ENCODE assay signal across 33 mouse cellular contexts in the genomic region with DNA sequence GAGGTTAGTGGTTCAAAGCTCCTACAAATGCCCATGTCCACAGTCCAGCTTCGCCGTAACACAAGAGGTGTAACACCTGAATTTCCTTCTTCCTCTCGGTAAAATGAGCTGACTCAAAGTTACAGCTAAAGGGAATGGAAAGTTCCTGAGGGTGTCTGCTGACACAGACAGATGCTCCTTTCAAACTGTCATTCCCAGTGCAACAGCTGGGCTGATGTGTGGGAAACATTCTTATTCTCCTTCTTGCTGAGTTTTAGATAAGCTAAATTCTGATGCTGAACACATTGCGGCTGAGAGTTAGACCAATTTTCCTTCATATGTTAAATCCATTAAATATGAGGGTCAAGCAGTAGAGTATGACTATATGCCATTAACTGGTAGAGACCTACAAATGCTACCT. TPM values are rescaled to one million over a fixed set of nuclear protein-coding genes. Genes with fewer than 3 reads are reported as not detected.
"Had no signal": no experiment of that assay in that cellular context is flagged by ENCODE, and none has a peak within 500 bp of the region (broad histone marks: within the 10 kb centered on the region; RNA-seq: fewer than 3 reads in every experiment).

No protein-coding gene starts in this region.

- H3K9me3 ChIP-seq: embryonic facial prominence, embryonic 10.5 days; embryonic facial prominence, embryonic 12.5 days; embryonic facial prominence, embryonic 13.5 days; embryonic facial prominence, embryonic 15.5 days; forebrain, embryonic 10.5 days; forebrain, embryonic 12.5 days; forebrain, embryonic 13.5 days; forebrain, embryonic 15.5 days had no signal

- H3K4me2 ChIP-seq: embryonic facial prominence, embryonic 12.5 days; embryonic facial prominence, embryonic 13.5 days; embryonic facial prominence, embryonic 15.5 days; forebrain, embryonic 12.5 days; forebrain, embryonic 13.5 days; forebrain, embryonic 15.5 days had no signal

- ATAC-seq: forebrain, embryonic 13.5 days; forebrain, embryonic 14.5 days; forebrain, embryonic 15.5 days; forebrain, embryonic 16.5 days; forebrain, postnatal 0 days had no signal

- H3K4me1 ChIP-seq: forebrain, embryonic 12.5 days; forebrain, embryonic 13.5 days; forebrain, embryonic 15.5 days had no signal

- H3K27ac ChIP-seq: embryonic facial prominence, embryonic 10.5 days; embryonic facial prominence, embryonic 12.5 days; embryonic facial prominence, embryonic 13.5 days; embryonic facial prominence, embryonic 15.5 days; forebrain, embryonic 10.5 days; forebrain, embryonic 12.5 days; forebrain, embryonic 13.5 days; forebrain, embryonic 15.5 days; gastrocnemius, adult 2 months; heart, adult 2 months had no signal

- H3K4me3 ChIP-seq: embryonic facial prominence, embryonic 10.5 days; embryonic facial prominence, embryonic 12.5 days; embryonic facial prominence, embryonic 13.5 days; embryonic facial prominence, embryonic 15.5 days; erythroblast, embryonic 14.5 days; forebrain, embryonic 10.5 days; forebrain, embryonic 12.5 days; forebrain, embryonic 13.5 days; forebrain, embryonic 15.5 days; gastrocnemius, adult 2 months; heart, adult 2 months had no signal

- H3K27me3 ChIP-seq: embryonic facial prominence, embryonic 12.5 days; embryonic facial prominence, embryonic 13.5 days; embryonic facial prominence, embryonic 15.5 days; forebrain, embryonic 13.5 days; forebrain, embryonic 15.5 days had no signal

- H3K36me3 ChIP-seq: forebrain, embryonic 12.5 days; forebrain, embryonic 15.5 days had no signal

- H3K9ac ChIP-seq: embryonic facial prominence, embryonic 12.5 days; embryonic facial prominence, embryonic 13.5 days; embryonic facial prominence, embryonic 15.5 days; forebrain, embryonic 12.5 days; forebrain, embryonic 13.5 days; forebrain, embryonic 15.5 days; forebrain, postnatal 0 days had no signal

- DNase-seq: cerebellum, adult 8-10 months; cerebellum, adult 9-10 months; cerebellum, adult 9-11 months; cerebellum, postnatal 10 days; cerebellum, postnatal 14 days; cerebellum, postnatal 25 days; cerebellum, postnatal 36 days; embryo, embryonic 11 days; forebrain, postnatal 0 days; gastrocnemius, adult 2 months; gastrocnemius, postnatal 10 days; gastrocnemius, postnatal 14 days; gastrocnemius, postnatal 25 days; gastrocnemius, postnatal 36 days; heart, adult 18-20 months; heart, adult 2 months had no signal

RNA-seq across cellular contexts. Expression of gene C9, which starts 51.5 kb away (rescaled TPM):
- polyA plus RNA-seq: cortical plate, adult 2 months; embryonic facial prominence, embryonic 10.5 days; embryonic facial prominence, embryonic 11.5 days; embryonic facial prominence, embryonic 13.5 days; embryonic facial prominence, embryonic 14.5 days; embryonic facial prominence, embryonic 15.5 days; erythroblast, embryonic 14.5 days; forebrain, embryonic 10.5 days; forebrain, embryonic 11.5 days; forebrain, embryonic 12.5 days; forebrain, embryonic 13.5 days; forebrain, embryonic 14.5 days; forebrain, embryonic 15.5 days; forebrain, embryonic 16.5 days; forebrain, postnatal 0 days; frontal cortex, adult 2 months; gonadal fat pad, adult 2 months; heart, adult 2 months had no signal
